Mouse (Mus musculus) frontal cortex, postnatal 36 days (tissue): ENCODE results near the gene Usp25.

ENCODE experiments used
- DNase-seq, 2 experiments: peaks; one replicate each; pipeline ENCODE4 v3.0.0; 2022; ENCODE audit warnings: low spot score in 2 of 2

Usp25 gene

GRCm38 (mm10) chr16:77140651-77141050 is 127.1 kb downstream of the Usp25 start:
- no peak for DNase-seq

GRCm38 (mm10) chr16:77146801-77147200 is 133.3 kb downstream of the Usp25 start:
- no peak for DNase-seq

GRCm38 (mm10) chr16:77150338-77150737 is 136.8 kb downstream of the Usp25 start:
- DNase-seq = no peak

- peak in 1 of 2 experiments; percentile 12 for DNase-seq
These were observed 137.4 kb downstream of the Usp25 start for GRCm38 (mm10) chr16:77150884-77151283.

GRCm38 (mm10) chr16:77152288-77152687 is 138.8 kb downstream of the Usp25 start:
- DNase-seq = peak; percentile 8 to 68

GRCm38 (mm10) chr16:77153216-77153715 is 139.8 kb downstream of the Usp25 start:
- no peak for DNase-seq

GRCm38 (mm10) chr16:77153815-77154214 is 140.3 kb downstream of the Usp25 start:
- no peak for DNase-seq

GRCm38 (mm10) chr16:77154831-77155230 is 141.3 kb downstream of the Usp25 start:
- no peak for DNase-seq
